Mouse (Mus musculus): ENCODE measurements at regions not wholly inside any gene's neighbourhood (a gene's known extent, or its start where the extent isn't known, plus 50 kb on each side); places are given as distances from the start of the nearest gene placed in this dataset.

GRCm38 (mm10) chr5:119348303-119348702 is 322.2 kb upstream of the Tbx3 start:
- H3K9me3 ChIP-seq (ENCODE audit: control insufficient read depth, low read length): no peaks in the 10 kb centered on the region
- H3K4me2 ChIP-seq (ENCODE audit: low read depth, low read length): no peak overlapping the region
- H3K27ac ChIP-seq (ENCODE audit: low read length): no peak overlapping the region
- H3K27me3 ChIP-seq (ENCODE audit: control insufficient read depth, insufficient read depth, low read depth, low read length): no peaks in the 10 kb centered on the region
- no peaks in the 10 kb centered on the region for H3K36me3 ChIP-seq (ENCODE audit: control insufficient read depth, insufficient read depth, low read length)
- WGBS: 30% methylated on average over 4 of the region's 4 CpGs
- no peak overlapping the region for H3K4me3 ChIP-seq (ENCODE audit: low read length)
- peak; percentile 54 for ATAC-seq (ENCODE audit: low read depth)
- peaks cover 7% of the 10 kb centered on the region; the same call in 1 of the 2 replicates for H3K4me1 ChIP-seq (replicated peaks; ENCODE audit: control insufficient read depth, insufficient read depth, low read length)
- no peak overlapping the region for H3K9ac ChIP-seq (ENCODE audit: low read length)

GRCm38 (mm10) chr5:119349395-119349794 is 321.1 kb upstream of the Tbx3 start:
- Histone ChIP-seq H3K4me1 (replicated peaks; ENCODE audit: control insufficient read depth, insufficient read depth, low read length) (peaks cover 7% of the 10 kb centered on the region; the same call in 1 of the 2 replicates), H3K27me3 (ENCODE audit: control insufficient read depth, insufficient read depth, low read depth, low read length) (no peaks in the 10 kb centered on the region), H3K9me3 (ENCODE audit: control insufficient read depth, low read length) (no peaks in the 10 kb centered on the region), H3K4me3 (ENCODE audit: low read length) (no peak overlapping the region), H3K27ac (ENCODE audit: low read length) (no peak overlapping the region), H3K4me2 (ENCODE audit: low read depth, low read length) (no peak overlapping the region), H3K9ac (ENCODE audit: low read length) (no peak overlapping the region), H3K36me3 (ENCODE audit: control insufficient read depth, insufficient read depth, low read length) (no peaks in the 10 kb centered on the region)
- WGBS: 65% methylated on average over 6 of the region's 6 CpGs
- ATAC-seq (ENCODE audit: low read depth): no peak

- Histone ChIP-seq H3K27ac (ENCODE audit: low read length) (no peak overlapping the region), H3K36me3 (ENCODE audit: control insufficient read depth, insufficient read depth, low read length) (no peaks in the 10 kb centered on the region), H3K4me3 (ENCODE audit: low read length) (no peak overlapping the region), H3K27me3 (ENCODE audit: control insufficient read depth, insufficient read depth, low read depth, low read length) (no peaks in the 10 kb centered on the region), H3K9me3 (ENCODE audit: control insufficient read depth, low read length) (no peaks in the 10 kb centered on the region), H3K9ac (ENCODE audit: low read length) (no peak overlapping the region), H3K4me1 (replicated peaks; ENCODE audit: control insufficient read depth, insufficient read depth, low read length) (peaks cover 7% of the 10 kb centered on the region; the same call in 1 of the 2 replicates), H3K4me2 (ENCODE audit: low read depth, low read length) (no peak overlapping the region)
- WGBS: 49% methylated on average over 8 of the region's 8 CpGs
- ATAC-seq (ENCODE audit: low read depth): no peak
Observed at GRCm38 (mm10) chr5:119350325-119350915, 320.0 kb upstream of the Tbx3 start.

GRCm38 (mm10) chr5:119355471-119355870 is 315.0 kb upstream of the Tbx3 start:
- Histone ChIP-seq H3K36me3 (ENCODE audit: control insufficient read depth, insufficient read depth, low read length) (no peaks in the 10 kb centered on the region), H3K4me2 (ENCODE audit: low read depth, low read length) (no peak overlapping the region)

GRCm38 (mm10) chr5:119356051-119356450 is 314.4 kb upstream of the Tbx3 start:
- no peak for ATAC-seq (ENCODE audit: low read depth)
- H3K4me1 ChIP-seq (replicated peaks; ENCODE audit: control insufficient read depth, insufficient read depth, low read length): no peaks in the 10 kb centered on the region
- 32% methylated on average over 5 of the region's 5 CpGs for WGBS
- H3K4me3 ChIP-seq (ENCODE audit: low read length): no peak overlapping the region
- H3K36me3 ChIP-seq (ENCODE audit: control insufficient read depth, insufficient read depth, low read length): no peaks in the 10 kb centered on the region
- no peak overlapping the region for H3K9ac ChIP-seq (ENCODE audit: low read length)
- no peak overlapping the region for H3K4me2 ChIP-seq (ENCODE audit: low read depth, low read length)
- no peaks in the 10 kb centered on the region for H3K27me3 ChIP-seq (ENCODE audit: control insufficient read depth, insufficient read depth, low read depth, low read length)
- H3K9me3 ChIP-seq (ENCODE audit: control insufficient read depth, low read length): no peaks in the 10 kb centered on the region
- H3K27ac ChIP-seq (ENCODE audit: low read length): no peak overlapping the region

More at GRCm38 (mm10) chr5:119355471-119355870, 315.0 kb upstream of the Tbx3 start:
- Histone ChIP-seq H3K27ac (ENCODE audit: low read length) (no peak overlapping the region), H3K4me3 (ENCODE audit: low read length) (no peak overlapping the region), H3K4me1 (replicated peaks; ENCODE audit: control insufficient read depth, insufficient read depth, low read length) (no peaks in the 10 kb centered on the region), H3K9me3 (ENCODE audit: control insufficient read depth, low read length) (no peaks in the 10 kb centered on the region), H3K9ac (ENCODE audit: low read length) (no peak overlapping the region), H3K27me3 (ENCODE audit: control insufficient read depth, insufficient read depth, low read depth, low read length) (no peaks in the 10 kb centered on the region)
- WGBS: 92% methylated on average over 10 of the region's 10 CpGs
- ATAC-seq (ENCODE audit: low read depth): no peak

GRCm38 (mm10) chr5:119359709-119360108 is 310.8 kb upstream of the Tbx3 start:
- Histone ChIP-seq H3K27me3 (ENCODE audit: control insufficient read depth, insufficient read depth, low read depth, low read length) (no peaks in the 10 kb centered on the region), H3K4me3 (ENCODE audit: low read length) (no peak overlapping the region), H3K36me3 (ENCODE audit: control insufficient read depth, insufficient read depth, low read length) (no peaks in the 10 kb centered on the region), H3K4me1 (replicated peaks; ENCODE audit: control insufficient read depth, insufficient read depth, low read length) (peaks cover 3% of the 10 kb centered on the region), H3K4me2 (ENCODE audit: low read depth, low read length) (no peak overlapping the region), H3K27ac (ENCODE audit: low read length) (no peak overlapping the region), H3K9me3 (ENCODE audit: control insufficient read depth, low read length) (no peaks in the 10 kb centered on the region), H3K9ac (ENCODE audit: low read length) (no peak overlapping the region)
- 0 out of 2 replicates have a peak, but pooled peaks have one; percentile 44 for ATAC-seq (ENCODE audit: low read depth)
- 31% methylated on average over 5 of the region's 5 CpGs for WGBS

GRCm38 (mm10) chr5:119360351-119360750 is 310.1 kb upstream of the Tbx3 start:
- H3K9me3 ChIP-seq (ENCODE audit: control insufficient read depth, low read length): no peaks in the 10 kb centered on the region
- H3K4me3 ChIP-seq (ENCODE audit: low read length): no peak overlapping the region
- H3K27ac ChIP-seq (ENCODE audit: low read length): no peak overlapping the region
- H3K36me3 ChIP-seq (ENCODE audit: control insufficient read depth, insufficient read depth, low read length): no peaks in the 10 kb centered on the region
- no peak for ATAC-seq (ENCODE audit: low read depth)
- H3K9ac ChIP-seq (ENCODE audit: low read length): no peak overlapping the region
- H3K4me1 ChIP-seq (replicated peaks; ENCODE audit: control insufficient read depth, insufficient read depth, low read length): peaks cover 3% of the 10 kb centered on the region
- H3K27me3 ChIP-seq (ENCODE audit: control insufficient read depth, insufficient read depth, low read depth, low read length): no peaks in the 10 kb centered on the region
- 91% methylated on average over 2 of the region's 2 CpGs for WGBS
- no peak overlapping the region for H3K4me2 ChIP-seq (ENCODE audit: low read depth, low read length)

GRCm38 (mm10) chr5:119361406-119362044 is 308.9 kb upstream of the Tbx3 start:
- Histone ChIP-seq H3K9me3 (ENCODE audit: control insufficient read depth, low read length) (no peaks in the 10 kb centered on the region), H3K9ac (ENCODE audit: low read length) (no peak overlapping the region), H3K4me3 (ENCODE audit: low read length) (no peak overlapping the region), H3K36me3 (ENCODE audit: control insufficient read depth, insufficient read depth, low read length) (no peaks in the 10 kb centered on the region), H3K27ac (ENCODE audit: low read length) (no peak overlapping the region), H3K27me3 (ENCODE audit: control insufficient read depth, insufficient read depth, low read depth, low read length) (no peaks in the 10 kb centered on the region), H3K4me1 (replicated peaks; ENCODE audit: control insufficient read depth, insufficient read depth, low read length) (peaks cover 3% of the 10 kb centered on the region), H3K4me2 (ENCODE audit: low read depth, low read length) (no peak overlapping the region)
- 25% methylated on average over 6 of the region's 6 CpGs for WGBS
- ATAC-seq (ENCODE audit: low read depth): no peak

GRCm38 (mm10) chr5:119362452-119362851 is 308.0 kb upstream of the Tbx3 start:
- whole genome bisulfite sequencing: 70% methylated on average over 12 of the region's 12 CpGs
- no peak overlapping the region for H3K9ac ChIP-seq (ENCODE audit: low read length)
- H3K27ac ChIP-seq (ENCODE audit: low read length): no peak overlapping the region
- H3K4me1 ChIP-seq (replicated peaks; ENCODE audit: control insufficient read depth, insufficient read depth, low read length): peaks cover 3% of the 10 kb centered on the region
- H3K36me3 ChIP-seq (ENCODE audit: control insufficient read depth, insufficient read depth, low read length): no peaks in the 10 kb centered on the region
- H3K4me2 ChIP-seq (ENCODE audit: low read depth, low read length): no peak overlapping the region
- no peaks in the 10 kb centered on the region for H3K27me3 ChIP-seq (ENCODE audit: control insufficient read depth, insufficient read depth, low read depth, low read length)
- no peak overlapping the region for H3K4me3 ChIP-seq (ENCODE audit: low read length)
- no peaks in the 10 kb centered on the region for H3K9me3 ChIP-seq (ENCODE audit: control insufficient read depth, low read length)
- ATAC-seq (ENCODE audit: low read depth): no peak
